Mouse (Mus musculus) liver, adult 2 months (tissue): ENCODE results near the gene Lce6a.

ENCODE experiments used
- CTCF ChIP-seq: fragments of 200-500 bp; IDR thresholded peaks from 2 replicates; pipeline ENCODE4 v1.5.1; 2011; ENCODE audit warnings: low read depth, low read length, control low read depth
- POLR2A ChIP-seq: fragments of 200-500 bp; IDR thresholded peaks from 2 replicates; pipeline ENCODE4 v1.6.1; 2011; ENCODE audit warnings: low read length, control low read depth; ENCODE audit not compliant: insufficient read depth; ENCODE audit errors: extremely low read depth

GRCm38 (mm10) chr3:92637745-92638652 lies 16.5 kb upstream of the Lce6a start:
- TF ChIP-seq POLR2A, result no peak
- TF ChIP-seq CTCF, result no peak
